Mouse (Mus musculus) adrenal gland (tissue): ENCODE measurements around the gene Thbs3.

ENCODE experiments used
- intact Hi-C: fragments of 180-260 bp; cut with DNase I; formaldehyde crosslinking; loops from one replicate; pipeline ENCODE4 v1.15.1; 2025

Gene Thbs3

DNA sequence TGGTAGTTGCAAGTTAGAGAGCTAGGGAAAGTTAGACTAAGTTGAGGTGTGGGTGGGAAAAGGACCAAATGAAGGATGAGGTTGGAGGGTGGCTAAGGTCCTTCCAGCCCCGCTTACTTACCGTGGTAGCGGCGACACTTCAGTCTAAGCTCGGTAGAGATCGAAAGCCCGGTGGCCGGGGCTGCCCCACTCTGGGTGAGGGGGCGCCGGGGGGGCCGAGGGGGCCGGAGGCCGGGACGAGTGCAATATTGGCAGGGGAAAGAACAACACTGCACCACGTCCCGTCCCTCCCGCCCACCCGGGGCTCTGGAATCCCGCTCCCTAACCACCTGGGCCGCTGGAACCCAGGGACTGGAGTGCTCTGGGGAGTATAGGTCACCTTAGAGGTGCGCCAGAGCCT lies 11.9 kb downstream of the Thbs3 start, which contains the start of gene Mtx1:
Gene Mtx1, minus strand, starts transcription at position 189 of the 400 bp plus-strand sequence.
- intact Hi-C loops, result no loop called here

DNA sequence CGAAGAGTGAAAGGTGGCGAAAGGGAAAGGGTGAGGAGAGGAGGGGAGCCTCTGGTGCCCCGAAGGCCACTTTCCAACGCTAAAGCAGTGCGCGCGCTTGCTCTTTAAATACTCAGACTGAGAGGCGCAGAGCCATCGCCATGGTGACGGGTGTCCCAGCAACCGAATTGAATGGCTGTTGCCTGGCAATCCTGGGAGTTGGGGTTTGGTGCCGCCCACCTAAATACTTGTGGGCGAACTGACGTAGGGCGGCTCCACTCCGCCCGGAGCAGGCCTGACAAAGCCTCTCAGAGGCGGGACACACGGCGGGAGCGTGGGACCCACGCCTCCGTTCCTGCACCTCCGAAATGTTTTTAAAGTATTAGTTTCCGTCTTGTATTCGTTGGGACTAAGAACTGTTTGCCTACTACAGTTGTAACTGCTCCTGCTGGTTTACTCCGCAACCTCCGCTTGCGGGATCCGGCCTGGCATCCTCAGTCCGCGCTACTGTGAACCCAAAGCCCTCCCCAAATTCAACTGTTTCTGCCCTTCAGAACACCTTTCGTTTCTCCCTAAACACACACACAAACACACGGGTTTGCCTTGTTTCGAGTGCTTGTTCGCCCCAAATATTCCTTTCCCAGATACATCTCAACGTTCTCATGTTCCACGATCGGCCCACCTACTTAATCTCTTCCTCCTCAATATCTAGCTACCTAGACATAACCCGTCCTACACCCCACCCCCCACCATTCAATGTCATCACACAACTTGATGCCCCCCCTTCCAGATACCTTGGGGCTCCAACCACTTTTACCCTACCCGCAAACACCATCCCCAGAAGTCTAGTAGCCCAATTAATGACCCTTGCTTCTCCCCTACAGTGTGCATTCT lies 12.6 kb downstream of the Thbs3 start:
- intact Hi-C loops, result no loop called here

DNA sequence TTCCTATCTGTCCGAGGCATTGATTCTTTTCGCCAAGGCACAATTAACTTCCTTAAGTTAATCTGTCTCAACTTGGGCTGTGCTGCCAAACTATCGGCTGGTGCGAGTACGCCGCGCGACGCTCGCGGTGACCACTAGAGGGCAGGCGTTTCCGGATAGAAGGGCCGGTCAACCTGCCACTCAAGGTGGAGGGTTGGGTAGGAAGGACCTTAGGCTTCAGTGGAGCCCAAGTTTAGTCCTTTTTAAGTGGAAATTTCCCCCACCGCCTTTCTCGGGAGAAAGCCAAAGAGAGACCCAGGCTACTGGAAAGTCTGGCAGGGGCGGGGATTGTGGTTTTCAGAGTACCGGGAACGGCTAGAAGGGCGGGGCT lies 13.2 kb downstream of the Thbs3 start:
- intact Hi-C loops, result no loop called here

DNA sequence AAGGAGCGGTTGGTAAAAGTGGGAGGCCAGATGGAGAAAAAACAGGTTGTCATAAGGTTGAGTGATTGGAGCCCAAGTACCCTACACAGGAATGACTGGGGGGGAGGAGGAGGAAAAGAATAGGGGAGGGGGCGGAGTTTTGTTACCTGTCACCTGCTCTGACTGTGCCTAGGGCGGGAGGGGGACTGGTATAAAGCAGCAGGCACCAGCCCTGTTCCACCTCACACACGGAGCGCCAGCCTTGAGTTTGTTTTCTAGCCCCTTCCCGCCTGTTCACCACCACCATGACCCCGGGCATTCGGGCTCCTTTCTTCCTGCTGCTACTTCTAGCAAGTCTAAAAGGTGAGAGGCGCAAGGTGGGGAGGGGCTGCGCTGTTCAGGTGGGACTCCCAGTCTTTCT lies 13.9 kb downstream of the Thbs3 start, which contains the start of gene Muc1:
Gene Muc1, plus strand, starts transcription at position 222 of the 400 bp plus-strand sequence.
- intact Hi-C loops, result no loop called here

DNA sequence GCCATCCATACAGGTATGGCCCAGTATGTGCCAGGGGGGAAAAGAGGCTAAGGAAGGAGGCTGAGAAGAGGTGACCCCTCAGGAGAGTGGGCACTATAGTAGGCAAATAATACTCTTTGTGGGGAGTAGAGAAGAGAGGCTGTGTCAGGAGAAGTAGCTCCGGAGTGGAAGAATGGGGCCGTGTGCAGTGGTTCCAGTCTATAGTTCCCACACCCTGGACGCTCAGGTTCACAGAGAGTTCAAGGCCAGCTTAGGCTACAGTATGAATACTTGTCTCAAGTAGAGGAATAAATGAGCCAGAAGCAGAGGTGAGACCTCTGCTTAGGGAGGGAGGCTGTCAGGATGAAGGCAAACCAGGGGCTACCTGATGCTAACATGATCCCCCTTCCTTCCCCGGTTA lies 14.3 kb downstream of the Thbs3 start:
- intact Hi-C loops, result no loop called here

DNA sequence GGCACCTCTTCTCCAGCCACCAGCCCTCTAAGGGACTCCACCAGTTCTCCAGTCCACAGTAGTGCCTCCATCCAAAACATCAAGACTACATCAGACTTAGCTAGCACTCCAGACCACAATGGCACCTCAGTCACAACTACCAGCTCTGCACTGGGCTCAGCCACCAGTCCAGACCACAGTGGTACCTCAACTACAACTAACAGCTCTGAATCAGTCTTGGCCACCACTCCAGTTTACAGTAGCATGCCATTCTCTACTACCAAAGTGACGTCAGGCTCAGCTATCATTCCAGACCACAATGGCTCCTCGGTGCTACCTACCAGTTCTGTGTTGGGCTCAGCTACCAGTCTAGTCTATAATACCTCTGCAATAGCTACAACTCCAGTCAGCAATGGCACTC lies 15.6 kb downstream of the Thbs3 start:
- intact Hi-C loops, result no loop called here

DNA sequence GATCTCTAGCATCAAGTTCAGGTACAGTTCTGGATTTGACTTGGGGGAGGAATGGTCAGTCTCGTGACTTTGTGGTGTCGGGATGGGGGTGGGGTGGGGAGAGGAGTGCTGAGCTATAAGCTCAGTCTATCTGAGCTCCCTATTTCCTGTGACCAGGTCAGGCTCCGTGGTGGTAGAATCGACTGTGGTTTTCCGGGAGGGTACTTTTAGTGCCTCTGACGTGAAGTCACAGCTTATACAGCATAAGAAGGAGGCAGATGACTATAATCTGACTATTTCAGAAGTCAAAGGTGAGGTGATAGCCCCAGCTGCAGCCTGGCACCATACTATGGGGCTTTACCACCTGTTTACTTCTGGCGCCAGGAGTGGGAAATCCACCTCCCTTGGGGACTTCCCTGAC lies 16.4 kb downstream of the Thbs3 start:
- intact Hi-C loops, result no loop called here

DNA sequence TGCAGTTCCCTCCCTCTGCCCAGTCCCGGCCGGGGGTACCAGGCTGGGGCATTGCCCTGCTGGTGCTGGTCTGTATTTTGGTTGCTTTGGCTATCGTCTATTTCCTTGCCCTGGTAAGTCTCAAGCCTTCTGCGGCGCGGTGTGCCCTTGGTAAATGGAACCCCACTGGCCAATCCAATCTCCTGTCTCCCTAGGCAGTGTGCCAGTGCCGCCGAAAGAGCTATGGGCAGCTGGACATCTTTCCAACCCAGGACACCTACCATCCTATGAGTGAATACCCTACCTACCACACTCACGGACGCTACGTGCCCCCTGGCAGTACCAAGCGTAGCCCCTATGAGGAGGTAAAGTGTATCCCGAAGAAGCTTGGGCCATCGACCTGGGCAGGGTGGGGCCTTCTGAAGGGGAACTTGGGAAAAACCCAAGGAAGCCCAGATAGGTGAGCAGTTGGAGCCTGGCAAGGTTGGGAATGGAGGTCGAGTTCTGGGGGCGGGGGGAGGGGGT lies 16.8 kb downstream of the Thbs3 start:
- intact Hi-C loops, result no loop called here

DNA sequence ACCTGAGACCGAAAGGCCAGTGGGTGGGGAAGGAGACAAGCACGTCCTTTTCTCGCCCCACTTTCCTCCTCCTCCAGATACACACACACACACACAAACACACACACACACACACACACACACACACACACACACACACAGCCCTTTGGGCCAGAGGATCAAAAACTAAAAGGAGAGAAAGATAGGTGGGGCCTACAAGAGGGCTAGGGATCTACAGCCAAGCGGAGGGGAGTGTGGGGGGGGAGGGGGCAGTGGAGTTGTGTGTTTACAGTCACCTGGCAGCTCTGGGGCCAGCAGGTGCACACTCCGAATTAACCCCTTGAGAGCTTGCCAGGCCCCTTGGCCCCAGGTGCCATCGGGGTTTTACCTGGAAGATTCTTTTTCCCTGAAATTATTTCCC lies 17.6 kb downstream of the Thbs3 start:
- intact Hi-C loops, result no loop called here

DNA sequence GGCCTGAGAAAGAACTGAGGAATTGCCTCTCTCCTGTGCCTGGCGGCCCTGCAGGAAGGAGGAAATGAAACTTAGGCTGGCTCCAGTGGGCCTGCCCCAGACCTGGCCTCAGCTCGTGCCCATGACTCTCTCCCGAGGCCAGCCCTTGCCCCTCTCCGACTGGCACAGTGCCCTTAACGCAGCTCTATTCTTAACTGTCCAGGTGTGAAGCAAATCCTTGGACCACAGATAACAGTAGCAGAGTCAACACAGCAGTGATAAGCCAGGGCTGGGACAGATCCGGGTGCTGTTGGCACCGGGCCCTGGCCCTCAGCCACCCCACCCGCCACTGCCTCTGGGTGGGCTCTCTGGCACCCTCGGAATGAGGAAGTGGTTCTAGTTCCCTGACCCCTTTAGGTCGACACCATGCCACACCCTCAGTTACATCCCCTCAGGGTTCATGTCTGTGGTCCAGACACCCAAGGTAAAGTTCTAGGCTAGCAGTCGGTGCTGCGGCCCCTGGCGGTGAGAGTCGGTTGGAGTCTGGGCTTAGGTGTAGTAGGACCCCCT lies 18.7 kb downstream of the Thbs3 start:
- intact Hi-C loops, result no loop called here

DNA sequence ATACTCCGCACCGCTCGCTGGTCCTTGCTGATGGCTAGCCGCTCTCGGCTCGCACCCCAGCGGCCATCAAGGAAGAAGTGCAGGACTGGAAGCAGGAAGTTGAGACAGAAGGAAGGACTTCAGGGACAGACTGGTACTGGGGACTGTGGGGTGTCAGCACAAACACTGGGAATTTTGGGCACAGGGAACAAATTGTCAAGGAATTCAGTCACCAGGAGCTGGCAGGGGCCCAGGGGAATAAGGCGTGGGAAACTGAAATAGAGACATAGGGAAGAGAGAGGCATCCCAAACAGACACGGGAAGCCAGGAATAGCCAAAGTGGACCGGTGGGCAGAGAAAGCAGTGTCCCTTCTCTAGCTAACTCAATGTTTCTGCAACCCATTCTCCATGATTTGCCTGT lies 21.5 kb downstream of the Thbs3 start:
- intact Hi-C loops, result no loop called here

DNA sequence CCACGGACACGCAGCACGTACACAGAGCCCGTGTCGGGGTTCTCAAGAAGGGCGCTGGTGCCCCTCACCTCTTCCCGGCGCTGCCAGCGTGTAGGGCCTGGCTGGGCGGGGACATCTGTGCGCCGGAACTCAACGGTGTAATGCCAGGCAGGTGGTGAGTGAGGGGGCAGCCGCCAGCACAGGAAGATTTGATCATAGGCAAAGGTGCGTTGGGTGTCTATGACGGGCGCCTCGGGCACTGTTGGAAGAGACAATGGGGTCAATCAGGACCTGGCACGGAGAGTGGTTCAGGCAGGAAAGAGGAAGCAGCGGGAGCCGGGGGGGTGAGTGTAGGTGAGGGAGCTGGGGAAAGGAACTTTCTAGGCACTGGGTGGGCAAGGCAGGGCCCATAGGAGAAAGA lies 22.7 kb downstream of the Thbs3 start:
- intact Hi-C loops, result no loop called here

DNA sequence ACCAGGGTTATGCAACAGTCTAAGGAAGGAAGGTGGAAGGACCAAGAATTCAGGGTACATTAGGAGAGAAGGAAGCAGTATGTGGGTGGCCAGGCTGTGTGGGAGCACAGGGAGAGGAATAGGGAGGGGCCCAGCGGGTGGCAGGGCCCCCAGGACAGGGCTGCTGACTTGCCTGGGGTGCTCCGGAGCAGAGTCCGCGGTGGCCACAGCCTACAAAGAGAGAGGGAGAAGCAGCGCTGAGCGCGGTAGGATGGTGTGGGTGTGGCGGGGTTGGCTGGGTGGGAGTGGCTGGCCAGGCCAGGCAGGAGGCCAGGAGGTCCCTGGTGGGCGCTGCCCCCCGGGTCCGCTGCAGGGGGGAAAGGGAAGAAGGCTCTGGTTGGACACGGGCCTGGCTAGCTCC lies 23.5 kb downstream of the Thbs3 start:
- intact Hi-C loops, result no loop called here

DNA sequence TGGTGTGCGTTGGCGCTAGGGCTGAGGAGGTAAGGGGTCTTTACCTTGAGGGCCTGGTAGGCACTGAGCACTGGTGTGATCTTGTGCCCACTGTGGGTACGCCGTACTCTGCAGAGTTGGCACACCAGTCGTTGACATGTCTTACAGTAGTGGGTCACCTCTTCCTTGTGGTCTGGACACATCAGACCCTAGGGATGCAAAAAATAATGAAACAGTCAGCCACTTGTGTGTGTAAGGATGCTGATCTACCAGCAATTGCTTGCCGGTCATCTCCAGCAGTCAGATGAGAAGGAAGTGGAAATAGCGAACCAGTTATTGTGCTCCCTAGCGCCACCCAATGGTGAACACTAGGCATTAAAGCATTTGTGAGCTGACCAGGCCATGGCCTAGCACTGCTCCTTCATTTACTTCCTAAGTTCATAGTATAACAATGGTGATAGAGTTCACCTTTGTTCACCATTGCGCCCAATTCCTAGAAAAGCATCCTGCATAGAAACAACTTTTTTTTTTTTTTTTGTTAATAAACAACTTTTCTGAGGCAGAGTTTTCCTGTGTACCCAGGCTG lies 27.4 kb downstream of the Thbs3 start:
- intact Hi-C loops, result no loop called here

DNA sequence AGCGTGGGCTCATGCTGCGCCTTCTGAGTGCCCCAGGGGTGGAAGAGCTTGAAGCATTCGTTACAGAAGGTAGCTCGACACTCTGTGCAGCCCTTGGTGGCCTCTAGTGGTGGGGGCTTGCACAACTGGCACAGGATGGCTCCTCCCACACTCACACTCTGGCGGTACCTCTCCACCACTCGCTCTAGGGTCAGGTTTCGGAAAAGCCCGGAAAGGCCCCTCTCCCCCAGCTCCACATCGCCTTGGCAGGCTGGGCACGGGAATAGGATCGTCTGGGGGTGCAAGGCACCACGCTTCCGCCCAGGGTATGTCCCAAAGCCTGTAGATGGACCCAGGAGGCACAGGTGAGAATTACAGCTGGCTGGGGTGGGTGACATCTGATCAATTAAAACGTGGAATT lies 28.6 kb downstream of the Thbs3 start:
- intact Hi-C loops, result no loop called here

DNA sequence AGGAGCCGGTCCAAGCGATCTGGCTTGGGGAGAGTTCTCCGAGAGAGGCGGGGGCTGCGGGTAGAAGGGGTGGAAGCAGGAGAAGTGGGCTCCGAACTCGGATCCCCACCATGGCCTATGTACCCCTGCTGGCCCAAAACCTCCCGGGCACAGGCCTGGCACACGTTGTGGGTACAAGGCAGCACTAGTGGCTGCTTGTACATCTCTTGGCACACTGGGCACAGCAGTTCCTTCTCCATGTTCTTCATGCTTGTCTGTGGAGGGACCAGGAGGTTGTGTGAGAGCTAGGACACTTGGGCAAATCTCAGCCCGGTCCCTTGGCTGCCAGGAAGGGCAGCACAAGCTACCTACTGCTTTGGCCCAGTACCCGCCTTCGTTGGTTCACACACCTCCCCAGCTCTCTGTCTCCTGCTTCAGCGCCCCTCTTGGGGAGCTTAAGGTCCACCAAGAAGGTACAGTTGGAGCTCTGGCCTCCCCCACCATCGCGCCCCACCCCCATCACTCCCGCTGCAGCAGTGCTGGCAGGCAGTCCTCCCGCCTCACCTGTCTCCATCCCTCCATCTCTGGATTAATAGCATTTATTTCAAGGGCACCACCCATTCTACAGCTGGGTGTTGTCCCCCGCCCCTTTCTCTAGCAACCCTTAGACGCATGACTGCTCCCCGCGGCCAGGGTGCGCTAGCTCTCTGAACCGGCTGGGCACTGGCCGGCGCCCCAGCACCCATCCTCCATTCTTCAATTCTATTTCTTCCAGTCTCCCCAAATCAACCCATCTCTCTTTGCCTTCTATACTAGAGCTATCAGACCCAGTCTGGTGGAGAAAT lies 29.4 kb downstream of the Thbs3 start:
- intact Hi-C loops, result no loop called here

DNA sequence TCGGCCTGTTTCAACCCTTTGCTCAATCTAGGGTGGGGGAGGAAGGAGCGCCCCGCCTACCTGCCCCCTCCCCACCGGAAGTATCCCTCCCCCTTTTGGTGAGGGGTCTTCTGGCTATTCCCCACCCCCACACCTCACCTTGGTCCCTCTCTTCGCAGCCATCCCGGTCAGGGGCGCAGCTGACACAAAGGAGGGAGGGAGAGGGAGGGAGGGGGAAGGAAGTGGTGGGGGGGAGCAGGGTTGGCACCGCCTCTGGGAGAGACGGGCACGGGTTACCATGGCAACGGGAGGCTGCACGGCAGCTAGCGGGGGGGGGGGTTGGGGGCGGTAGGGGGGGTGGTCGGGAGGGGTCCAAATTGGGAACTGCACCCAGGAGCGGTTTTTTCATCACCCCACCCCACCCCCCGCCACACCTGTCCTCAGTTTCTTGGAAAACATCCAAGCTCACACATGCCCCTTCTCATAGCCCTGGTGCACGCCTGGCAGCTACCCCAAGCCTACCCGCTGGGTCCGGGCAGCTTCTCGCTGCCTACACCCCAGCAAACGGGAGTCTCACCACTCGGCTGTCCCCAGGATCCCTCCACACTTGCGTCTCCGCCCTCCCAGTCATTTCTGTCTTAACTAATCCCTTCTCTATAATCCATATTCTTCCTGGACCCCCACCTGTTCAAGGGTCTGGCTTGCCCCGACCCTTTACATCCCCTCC lies 30.2 kb downstream of the Thbs3 start:
- intact Hi-C loops, result no loop called here

DNA sequence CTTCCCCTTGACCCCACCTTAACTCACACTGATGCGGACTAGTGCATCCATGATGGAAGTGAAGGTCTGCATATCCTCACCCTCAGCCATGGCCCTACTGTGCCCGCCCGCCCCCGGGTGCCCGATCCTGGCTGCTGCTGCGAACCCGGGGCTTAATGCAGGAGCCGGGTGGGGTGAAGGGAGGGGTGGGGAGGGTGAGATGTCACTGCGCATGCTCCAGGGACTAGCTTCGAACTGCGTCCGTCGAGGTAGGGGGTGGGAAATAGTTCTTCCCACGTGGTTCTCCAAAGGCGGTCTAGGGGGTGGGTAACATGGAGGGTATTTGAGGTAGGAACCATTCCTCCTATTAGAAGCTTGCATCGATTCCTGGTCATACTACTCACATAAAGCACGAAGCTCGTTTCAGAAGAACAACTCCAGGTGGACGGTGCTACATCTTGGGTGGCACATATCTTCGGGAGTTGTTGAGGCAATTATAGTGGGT lies 30.8 kb downstream of the Thbs3 start, which contains the start of gene Krtcap2:
Gene Krtcap2, plus strand, starts transcription at position 279 of the 484 bp plus-strand sequence.
- intact Hi-C loops, result no loop called here

DNA sequence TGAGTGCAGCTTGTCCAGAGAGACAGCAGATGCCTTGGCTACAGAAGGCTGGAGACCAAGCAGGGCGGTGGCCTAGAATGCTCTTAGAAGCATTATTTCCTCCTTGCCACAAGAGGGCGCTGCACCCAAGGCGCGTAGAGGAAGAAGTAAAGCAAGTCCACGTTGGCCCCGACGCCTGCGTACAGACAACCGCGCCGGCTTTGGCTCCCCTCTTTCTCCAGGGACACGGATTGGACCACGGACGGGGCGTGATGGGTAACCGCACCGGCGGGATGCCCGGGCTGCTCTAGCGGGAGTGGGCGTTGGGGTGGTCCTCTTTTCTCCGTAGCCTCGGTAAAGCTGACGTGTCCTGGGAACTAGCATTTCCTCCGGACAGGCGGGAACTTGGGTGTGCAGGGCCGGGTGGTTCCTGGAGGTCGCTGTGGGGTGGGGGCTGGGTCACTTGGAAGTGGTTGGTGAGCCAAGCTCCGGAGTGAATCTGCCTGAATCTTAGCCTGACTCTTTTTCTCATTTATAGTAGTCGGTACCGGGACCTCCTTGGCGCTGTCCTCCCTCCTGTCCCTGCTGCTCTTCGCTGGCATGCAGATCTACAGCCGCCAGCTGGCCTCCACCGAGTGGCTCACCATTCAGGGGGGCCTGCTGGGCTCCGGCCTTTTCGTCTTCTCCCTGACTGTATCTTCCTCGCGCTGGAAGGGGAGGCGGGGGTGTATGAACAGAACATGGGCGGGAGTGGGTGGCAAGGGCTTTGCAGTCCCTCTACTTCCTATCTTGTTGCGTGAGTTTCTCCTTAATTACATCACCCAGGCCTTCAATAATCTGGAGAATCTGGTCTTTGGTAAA lies 31.5 kb downstream of the Thbs3 start, which contains the start of gene Trim46:
Gene Trim46, minus strand, starts transcription at position 49 of the 840 bp plus-strand sequence.
- intact Hi-C loops, result no loop called here

DNA sequence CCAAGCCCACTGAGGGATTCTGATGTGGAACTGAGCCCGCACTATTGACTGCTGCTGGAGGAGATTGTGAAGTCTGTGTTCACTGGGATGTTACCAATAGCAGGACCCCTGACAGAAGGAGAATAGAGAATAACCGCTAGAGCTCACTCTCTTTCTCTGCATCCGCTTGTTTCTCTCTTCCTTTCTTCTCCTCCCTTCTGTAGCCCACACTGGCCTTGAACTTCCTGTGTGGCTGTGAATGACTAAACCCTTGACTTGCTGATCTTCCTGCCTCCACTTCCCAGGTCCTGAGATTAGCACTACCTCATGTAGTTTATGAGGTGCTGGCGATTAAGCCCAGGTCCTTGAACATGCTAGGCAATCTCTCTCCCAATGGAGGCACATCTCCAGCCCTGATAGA lies 32.5 kb downstream of the Thbs3 start:
- intact Hi-C loops, result no loop called here
